Mouse (Mus musculus) skeletal muscle tissue, adult 2 months (tissue): ENCODE measurements at regions not wholly inside any gene's neighbourhood (a gene's known extent, or its start where the extent isn't known, plus 50 kb on each side); places are given as distances from the start of the nearest gene placed in this dataset.

Source experiments
- DNase-seq: peaks from one replicate; pipeline ENCODE4 v3.0.0-alpha.2; 2012; ENCODE audit warnings: low read depth, low spot score

DNA sequence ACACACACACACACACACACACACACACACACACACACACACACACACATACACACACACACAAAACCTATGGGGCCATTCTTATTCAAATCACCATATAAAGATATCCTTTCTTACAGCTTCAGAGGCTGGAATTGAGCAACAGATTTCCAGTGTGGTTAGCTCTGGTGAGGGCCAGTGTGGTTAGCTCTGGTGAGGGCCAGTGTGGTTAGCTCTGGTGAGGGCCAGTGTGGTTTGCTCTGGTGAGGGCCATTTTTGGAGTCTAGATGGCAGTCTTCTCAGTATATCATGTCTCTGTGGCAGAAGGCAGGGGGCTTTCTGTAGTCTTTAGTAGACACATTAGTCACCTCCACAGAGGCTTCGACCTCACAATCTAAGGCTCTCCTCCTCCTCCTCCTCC, 191.5 kb upstream of the 9630041A04Rik start:
- no peak for DNase-seq

DNA sequence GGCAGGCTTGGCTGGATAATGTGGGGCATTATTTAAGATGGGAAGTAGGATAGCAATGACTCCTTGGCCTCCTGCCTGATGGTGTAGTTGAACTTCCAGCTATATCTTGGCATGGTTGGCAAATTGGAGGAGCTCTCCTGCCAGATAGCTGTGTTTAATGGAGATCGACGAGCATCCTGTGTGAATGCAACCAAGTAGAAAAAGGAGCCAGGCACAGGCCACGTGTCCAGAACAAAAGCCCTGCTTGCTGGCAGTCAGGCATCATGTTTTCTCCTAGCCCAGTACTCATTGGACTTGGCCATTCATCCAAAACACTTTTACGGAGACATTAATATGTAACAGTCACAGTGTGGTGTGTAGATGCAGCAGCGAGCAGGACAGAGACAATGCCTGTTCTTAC, 211.8 kb upstream of the 9630041A04Rik start:
- no peak for DNase-seq

DNA sequence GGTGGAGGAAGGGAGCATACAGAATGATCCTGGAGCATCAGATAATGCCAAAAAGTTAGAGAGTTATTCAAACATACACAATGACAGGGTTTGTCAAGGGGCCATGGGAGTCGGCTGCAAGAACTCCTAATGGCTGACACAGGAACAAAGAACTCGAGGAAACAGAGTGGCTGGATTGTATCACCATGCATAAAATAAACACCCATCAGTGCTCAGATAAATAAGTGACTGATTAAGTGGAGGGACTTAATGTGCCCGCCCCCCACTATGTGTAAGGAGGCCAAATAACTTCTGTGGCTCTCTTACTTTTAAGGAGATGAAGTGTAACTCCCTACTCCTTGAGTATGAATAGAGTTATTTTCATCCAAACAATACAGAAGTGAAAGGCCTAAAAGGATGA, 220.1 kb upstream of the 9630041A04Rik start:
- DNase-seq = no peak

DNA sequence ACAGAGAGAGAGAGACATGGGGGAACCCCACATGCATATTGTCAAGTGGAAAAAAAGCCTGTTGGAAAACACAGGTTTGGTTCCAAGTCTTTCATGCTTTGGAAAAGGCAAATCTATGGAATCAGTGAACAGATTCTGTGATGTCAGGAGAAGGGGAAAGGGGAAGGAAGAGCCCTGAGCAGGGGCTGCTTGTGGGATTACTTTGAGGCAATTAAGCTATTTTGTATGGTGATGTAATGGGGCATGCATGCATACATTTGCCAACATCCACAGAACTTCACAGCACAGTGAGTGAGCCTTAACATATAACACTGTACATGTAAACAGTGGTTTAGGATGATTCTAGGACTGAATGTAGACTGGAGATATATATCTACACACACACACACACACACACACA, 221.0 kb upstream of the 9630041A04Rik start:
- DNase-seq = no peak

DNA sequence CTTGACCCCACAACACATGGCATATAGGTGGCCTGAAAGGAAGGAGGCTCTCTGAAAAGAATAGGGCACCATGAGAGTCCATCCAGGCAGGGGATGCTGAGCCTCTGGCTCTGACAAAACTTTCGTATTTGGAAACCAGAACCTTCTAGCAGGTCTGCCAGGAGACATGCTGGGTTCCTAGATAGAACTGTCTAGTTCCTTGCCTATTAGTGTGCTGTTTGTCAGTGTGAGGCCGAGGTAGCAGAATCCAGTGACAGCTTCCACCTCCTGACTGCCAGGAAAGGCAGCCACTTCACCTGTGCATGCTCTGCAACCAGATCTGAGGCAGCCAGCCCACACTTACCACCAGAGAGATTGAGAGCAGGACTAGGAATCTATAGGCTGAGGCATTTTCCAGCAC, 245.4 kb upstream of the 9630041A04Rik start:
- DNase-seq = no peak

DNA sequence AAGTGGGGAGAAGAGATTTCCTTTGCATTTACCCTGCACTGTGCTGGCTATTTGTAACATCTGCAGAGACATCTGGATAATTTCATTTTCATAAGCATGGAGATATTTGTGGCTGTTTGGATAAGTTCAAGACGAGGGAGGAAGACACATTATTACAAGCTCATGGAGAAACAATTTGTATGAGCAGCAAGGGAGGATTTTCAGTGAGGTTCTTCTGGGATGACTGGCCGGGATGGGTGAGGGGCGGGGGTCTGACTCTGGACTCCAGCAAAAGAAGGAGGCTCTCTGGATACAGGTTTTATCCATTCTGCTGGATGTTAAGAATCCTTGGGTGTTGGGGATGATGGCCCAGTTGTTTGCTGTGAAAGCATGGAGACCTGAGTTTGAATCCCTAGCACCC, 246.5 kb upstream of the 9630041A04Rik start:
- DNase-seq = no peak

DNA sequence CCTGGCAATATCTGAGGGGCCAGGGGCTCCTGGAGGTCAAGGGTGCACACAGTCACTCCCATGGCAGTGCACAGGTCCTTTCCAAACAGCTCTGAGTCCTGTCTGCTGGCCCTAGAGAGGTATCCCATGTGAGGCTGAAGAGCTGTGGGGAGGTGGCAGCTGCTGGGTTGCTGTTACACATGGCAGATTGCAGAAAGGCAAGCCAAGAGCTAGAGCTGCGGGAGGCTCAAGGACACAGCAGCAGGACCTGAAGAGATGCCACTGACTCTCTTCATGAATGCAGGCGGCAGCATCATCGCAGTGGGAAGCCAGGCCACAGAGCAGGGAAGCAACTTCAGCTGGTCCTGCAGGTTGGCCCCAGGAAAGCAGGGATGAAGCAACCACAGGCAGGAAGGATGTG, 247.7 kb upstream of the 9630041A04Rik start:
- no peak for DNase-seq

DNA sequence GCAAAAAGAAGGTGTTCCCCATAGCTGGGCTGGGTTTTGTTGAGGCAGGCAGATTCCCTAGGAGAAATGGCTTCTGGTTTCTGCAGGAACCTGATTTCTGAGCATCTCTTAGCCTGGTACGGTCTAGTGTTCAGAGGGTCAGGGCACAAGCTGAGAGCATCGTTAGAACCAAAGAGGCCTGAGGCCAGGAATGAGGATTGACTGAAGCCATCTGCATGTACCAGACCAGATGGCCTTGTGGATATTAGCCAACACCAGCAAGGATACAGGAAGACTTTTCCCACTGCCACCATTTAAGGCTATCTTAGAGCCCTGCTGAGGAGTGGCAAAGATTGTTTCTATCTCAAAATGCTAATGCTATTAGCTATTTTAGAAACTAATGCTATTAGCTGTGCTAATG, 248.2 kb upstream of the 9630041A04Rik start:
- DNase-seq = no peak

DNA sequence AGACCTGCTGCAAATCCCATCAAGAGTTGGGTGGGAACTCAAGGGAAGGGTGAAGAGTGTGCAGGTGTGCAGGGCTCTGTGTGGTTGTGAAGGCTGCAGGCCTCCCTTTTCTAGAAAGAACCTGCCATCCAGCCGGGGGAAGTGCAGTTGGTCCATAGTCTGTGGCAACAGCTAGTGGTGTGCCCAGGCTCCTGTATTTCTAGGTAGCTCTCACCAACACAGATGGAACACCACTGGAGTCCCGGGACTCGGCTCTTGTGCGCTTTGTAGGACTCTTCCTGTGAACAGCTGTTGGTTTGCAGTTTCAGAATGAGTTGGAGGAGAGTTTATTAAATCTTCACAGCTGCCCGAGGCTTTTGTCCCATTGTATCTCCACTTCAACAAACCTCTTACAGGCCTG, 248.7 kb upstream of the 9630041A04Rik start:
- no peak for DNase-seq

DNA sequence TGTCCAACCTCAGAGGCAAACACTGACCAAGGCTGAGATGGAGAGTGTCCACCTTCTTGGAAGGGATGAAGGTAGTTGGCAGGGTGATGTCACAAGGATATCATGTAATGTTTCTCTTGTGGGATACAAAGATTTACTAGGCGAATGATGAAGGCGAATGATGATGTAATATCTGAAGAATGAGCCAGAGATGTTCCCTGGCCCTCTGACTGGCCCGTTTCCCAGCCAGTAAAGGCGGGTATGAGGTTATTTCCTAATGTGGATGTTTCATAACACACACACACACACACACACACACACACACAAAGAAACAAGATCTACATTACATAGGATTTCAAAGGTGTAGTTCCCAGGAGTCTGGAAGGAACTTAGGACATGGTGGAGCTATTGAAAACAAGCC, 249.1 kb upstream of the 9630041A04Rik start:
- peak; percentile 30 for DNase-seq

DNA sequence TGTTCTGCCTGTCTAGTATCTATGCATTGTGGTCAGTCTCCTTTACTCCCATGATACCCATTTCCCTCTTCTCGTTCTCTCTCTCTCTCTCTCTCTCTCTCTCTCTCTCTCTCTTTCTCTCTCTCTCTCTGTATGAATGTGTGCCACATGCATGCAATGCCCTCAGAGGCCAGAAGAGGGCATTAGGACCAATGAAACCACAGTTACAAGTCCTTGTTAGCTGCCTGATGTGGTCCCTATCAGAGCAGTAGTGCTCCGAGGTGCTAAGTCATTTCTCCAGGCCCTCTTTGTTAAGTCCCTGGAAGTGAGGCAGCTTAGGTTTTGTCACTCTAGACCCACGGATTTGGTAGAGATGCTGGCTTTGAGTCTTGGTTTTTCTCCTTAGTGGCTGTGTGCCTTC, 250.2 kb upstream of the 9630041A04Rik start:
- no peak for DNase-seq

DNA sequence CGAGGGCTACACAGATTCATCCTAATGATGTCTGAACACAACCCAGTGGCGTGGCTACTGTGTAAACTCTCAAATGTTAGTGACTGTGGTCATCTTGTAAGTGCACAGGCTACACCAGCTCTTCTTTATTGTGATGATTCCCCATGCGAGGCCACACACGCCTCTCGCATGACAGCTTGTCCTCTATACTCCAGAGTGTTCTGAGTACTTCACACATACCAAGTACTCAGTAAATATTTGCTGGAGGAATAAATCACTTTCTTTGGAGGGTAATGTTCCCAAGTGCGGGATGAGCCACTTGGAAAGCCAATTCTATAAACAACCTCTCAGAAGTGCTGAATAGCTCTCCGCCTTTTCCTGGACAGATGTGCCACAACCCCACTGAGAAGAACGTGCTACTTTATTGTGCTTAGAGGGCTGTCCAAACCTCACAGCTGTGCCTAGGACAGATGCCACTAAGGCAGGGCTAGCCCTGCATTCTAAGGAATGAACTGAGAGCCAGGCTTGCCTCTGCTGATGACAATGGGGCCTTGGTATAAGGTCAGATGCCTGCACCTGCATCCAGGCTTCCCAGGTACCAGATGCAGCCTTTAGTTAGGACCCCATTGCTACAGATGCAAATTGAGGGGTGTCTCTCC, 250.7 kb upstream of the 9630041A04Rik start:
- DNase-seq = no peak

DNA sequence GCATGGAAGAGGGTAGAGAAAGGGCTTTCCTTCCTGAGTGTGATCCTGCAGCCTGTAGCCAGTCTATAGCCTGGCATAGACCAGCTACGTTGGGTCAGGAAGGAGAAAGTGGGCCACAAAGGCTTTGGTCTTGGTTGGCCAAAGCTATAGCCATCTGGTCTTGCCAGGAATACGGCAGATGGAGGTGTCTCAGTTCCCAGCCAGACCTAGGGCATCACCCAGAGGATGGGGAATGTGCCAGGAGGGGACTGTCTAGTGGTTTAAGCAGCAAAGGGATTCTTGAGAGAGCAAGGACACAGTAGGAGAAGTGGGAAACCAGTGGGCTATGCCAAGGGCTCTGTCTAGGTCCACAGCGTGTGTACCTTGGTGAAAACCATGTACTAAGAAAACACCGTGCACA, 251.3 kb upstream of the 9630041A04Rik start:
- DNase-seq = no peak

DNA sequence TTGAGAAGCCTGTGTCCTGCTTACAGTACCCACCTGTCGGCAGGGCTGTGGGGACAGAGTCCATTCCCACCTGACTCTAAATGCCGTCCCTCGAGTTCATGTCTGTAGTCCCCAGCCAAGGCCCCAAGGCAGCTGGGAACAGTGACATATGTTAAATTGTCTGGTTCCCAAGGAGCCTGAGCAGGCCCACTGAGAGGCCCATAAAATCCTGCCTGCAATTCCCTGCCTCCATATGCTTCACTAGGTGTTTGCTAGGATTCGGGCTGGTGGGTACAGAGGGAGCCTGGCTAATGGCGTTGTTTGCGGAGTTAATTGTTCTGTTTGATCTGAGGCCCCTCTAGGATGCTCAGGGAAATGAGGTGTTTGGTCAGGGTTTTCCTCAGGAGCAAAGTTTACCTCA, 258.8 kb upstream of the 9630041A04Rik start:
- no peak for DNase-seq

DNA sequence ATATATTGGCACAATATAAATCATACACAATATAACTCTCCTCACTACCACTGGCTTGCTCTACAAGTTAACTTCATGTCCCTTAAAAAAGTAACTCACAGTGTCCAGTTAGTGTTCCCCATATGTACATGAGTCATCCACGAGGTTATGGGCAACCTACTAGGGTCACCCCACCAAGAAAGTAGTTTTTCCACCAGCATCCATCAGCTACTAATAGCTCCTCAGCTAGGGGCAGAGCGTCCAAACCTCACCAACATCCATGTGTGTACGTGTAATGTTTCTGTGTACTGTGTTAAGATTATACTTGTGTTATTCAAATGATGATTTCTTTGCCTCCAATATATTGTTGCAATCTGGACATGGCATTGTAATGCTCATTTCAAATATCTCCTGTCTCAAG, 264.7 kb upstream of the 9630041A04Rik start:
- DNase-seq = no peak

DNA sequence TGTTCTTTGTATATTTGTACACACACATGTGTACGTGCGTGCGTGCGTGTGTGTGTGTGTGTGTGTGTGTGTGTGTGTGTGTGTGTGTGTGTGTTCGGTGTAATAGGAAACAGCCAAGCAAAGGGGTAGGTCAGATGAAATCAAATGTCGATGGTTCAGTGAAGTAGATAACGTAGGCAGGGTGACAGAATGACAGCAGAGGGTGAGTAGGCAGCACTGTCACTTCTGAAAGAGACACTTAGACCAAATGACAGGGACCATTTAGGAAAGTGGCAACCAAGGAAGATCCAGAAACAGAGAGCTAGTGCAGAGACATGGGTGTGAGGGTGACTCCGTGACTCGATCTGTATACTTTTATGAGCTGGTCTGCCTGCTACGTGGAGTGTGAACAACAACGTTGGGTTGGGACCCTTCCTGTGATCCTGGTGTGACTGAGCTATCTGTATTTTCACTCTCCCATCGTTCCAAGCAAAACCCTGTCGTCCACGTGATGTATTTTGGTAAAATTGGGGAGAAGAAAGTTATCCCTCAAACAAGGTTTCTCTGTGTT, 266.5 kb upstream of the 9630041A04Rik start:
- no peak for DNase-seq

DNA sequence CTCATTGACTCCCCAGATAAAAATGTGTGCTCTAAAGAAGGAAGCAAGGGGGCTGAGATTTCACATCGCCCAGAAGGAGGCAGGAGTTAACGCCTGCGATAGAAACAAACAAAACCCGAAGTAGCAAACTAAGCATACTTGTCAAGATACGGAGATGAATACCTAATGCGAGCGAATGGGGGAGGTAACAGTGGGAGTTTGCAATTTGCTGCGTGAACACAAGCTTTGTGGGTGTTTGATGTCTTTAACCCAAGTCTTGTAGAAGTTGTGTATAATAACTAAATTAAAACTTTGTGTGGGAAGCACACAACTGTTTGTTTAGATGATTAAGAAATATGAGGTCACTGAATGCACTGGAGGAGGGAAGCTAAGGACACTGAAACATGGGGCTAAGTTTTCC, 269.0 kb upstream of the 9630041A04Rik start:
- no peak for DNase-seq

DNA sequence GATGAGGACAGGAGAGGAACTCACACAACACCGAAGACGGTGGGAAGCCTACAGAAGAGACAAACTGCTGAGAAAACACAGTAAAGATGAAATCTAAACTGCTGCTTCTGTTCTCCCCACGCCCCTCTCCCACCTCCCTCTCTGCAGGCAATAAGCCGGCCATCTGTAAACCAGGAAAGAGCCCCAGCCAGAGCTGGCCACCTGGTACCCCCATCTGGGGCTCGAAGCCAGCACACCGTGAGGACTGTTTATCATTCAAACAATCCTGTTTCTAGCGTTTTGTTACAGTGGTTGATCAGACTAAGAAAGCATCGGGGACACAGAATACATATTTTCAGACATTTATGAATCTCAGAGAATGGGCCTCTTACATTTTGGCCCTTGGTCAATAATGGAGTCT, 270.0 kb upstream of the 9630041A04Rik start:
- no peak for DNase-seq

DNA sequence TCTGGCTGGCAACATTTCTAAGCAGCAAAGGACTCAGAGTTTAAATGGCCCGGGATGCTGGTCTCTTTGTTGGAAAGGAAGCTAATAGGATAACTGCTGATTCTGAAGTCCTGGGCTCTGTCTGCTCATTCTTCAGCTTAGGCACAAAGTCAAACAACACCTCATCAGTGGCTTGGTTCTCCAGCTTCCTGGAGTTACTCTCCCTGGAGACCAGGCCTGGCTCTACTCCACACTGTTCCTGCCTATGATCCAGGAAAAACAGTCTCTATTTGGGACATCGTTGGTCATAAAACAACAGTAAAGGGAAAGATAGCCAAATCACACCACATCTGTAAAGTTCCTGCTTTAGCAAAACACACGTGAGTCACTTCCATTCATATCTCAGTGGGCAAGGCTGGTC, 271.3 kb upstream of the 9630041A04Rik start:
- DNase-seq = peak; percentile 67

DNA sequence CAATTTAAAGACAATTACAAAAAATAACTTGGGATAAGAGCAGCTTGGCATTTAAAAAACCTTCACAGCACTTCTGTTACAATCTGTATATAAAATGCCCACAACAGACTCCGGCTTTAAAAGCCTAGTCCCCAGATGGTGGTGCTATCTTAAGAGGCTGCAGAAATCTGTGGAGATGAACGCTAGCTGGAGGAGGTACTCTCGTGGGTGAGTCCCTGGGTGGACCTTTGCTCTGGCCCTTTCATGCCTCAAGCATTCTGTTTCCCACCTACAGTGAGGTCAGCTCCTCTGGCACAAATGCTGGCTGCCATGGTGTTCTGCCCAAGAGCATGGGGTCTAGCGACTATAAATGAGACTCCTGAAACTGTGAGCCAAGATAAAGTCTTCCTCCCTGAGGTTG, 280.6 kb upstream of the 9630041A04Rik start:
- DNase-seq = no peak

DNA sequence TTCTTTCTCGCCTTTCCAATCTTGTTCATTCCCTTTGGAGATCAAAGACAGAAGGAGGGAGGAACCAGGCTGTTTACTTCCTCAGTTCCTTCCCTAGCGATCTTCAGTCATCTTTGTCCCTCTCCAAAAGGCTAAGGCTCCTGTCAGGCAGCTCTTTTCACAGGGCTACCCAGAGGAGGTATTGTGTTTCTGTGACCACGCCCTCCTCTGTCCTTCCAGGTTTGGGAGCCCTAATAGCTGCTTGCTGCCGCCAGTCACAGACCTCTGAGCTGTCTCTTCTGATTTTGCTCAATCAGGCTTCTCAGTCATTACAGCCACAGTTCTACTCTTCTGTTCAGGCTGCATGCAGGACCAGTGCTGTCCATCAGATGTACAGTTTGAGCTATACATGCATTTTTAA, 290.9 kb upstream of the 9630041A04Rik start:
- no peak for DNase-seq

DNA sequence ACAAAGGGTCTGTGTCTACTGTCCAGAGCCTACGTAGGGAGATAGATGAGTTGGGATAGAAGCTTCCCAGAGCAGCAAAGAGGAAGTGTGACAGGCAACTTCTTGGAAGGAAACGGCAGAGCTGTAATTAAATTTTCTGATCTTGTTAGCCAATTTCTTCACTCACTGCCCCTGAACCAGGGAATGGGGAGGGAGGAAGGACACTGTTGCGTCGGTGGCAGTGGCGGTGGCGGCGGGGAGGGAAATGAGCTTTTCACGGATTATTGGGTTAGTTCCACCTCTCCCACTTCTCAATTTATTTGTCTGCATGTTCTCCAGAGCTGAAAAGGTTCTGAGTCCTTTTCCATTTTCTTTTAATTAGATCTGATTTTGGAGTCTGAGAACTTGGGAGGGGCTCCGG, 298.4 kb upstream of the 9630041A04Rik start:
- DNase-seq = no peak

DNA sequence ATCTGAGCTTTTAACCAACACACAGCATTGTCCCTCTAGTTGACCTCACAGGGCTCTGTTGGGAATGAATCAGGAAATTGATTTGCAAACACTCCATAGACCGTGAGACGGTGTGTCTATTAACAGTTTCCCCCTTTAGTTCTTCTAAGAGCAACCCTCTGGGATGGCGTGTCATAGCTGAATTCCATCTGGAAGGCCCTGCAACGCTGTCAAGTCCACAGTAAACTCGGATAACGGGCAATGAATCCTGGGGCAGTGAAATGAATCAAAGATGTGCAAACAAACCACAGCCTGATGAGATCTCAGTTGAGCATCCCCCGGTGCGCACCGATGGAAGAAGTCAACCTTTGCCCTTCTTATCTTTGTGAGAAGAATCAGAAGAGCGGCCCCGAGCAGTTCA, 302.3 kb upstream of the 9630041A04Rik start:
- no peak for DNase-seq
